Mouse (Mus musculus): ENCODE data around the gene Fam167b. TPM values are rescaled to one million over a fixed set of nuclear protein-coding genes. Genes with fewer than 3 reads are reported as not detected.

The Fam167b gene
- polyA plus RNA-seq, 1 experiment = 4.0 TPM

DNA sequence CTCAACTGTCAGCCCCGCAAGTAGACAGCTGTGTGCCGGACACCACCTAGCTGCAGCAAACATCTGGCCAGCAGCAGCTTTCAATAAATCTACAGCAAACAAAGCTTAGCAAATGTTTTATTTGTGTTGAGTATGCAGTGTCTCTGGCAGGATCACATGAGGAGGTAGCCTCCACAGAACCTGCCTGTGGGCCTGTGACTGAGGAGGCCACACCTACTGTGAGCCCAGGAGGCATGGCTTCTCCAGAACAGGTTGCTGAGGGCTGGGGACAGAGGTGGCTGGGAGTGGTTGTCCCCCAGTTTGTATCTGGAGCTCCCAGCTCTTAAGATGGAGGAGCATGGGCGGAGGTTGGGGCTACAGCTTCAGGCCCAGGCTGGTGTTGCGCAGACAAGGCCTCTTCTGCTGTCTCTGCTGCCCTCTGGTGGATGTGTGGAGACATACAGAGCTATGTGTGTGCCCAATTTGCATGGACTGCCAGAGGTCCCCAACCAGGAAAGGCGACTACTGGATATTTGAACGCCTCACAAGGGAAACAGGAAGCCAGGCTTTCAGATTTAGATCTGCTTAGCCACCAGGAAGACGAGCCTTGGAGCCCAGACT, 30.2 kb upstream of the Fam167b start:
- DNase-seq (ENCODE audit: low spot score) = no peak

GRCm38 (mm10) chr4:129600233-129601158, 22.1 kb upstream of the Fam167b start, which contains the start of the genes Eif3i and Tmem234:
Gene Eif3i (minus strand): TSS chr4:129600648.
Gene Tmem234 (plus strand): TSS chr4:129600668.
- DNase-seq (ENCODE audit: low spot score) = peak; percentile 72

DNA sequence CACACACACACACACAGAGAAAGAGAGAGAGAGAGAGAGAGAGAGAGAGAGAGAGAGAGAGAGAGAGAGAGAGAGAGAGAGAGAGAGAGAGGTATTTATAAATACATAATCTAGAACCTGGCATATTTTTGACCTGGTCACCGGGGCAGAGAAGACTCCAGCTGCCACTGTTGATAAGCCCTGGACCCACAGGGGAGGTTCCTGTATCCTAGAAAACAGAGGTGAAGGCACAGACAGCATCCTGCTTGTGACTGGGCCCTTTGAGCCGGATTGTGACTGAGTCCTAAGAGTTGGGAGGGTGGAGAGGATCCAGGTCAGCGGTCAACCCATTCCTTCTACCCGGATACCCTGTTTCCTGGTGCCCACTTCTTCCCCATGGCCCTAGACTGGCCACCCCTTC, 10.5 kb upstream of the Fam167b start:
- DNase-seq (ENCODE audit: low spot score) = no peak

- no peak for DNase-seq (ENCODE audit: low spot score)
These were observed 8.6 kb upstream of the Fam167b start for GRCm38 (mm10) chr4:129586943-129587342.

GRCm38 (mm10) chr4:129585773-129586172, 7.4 kb upstream of the Fam167b start:
- no peak for DNase-seq (ENCODE audit: low spot score)

DNA sequence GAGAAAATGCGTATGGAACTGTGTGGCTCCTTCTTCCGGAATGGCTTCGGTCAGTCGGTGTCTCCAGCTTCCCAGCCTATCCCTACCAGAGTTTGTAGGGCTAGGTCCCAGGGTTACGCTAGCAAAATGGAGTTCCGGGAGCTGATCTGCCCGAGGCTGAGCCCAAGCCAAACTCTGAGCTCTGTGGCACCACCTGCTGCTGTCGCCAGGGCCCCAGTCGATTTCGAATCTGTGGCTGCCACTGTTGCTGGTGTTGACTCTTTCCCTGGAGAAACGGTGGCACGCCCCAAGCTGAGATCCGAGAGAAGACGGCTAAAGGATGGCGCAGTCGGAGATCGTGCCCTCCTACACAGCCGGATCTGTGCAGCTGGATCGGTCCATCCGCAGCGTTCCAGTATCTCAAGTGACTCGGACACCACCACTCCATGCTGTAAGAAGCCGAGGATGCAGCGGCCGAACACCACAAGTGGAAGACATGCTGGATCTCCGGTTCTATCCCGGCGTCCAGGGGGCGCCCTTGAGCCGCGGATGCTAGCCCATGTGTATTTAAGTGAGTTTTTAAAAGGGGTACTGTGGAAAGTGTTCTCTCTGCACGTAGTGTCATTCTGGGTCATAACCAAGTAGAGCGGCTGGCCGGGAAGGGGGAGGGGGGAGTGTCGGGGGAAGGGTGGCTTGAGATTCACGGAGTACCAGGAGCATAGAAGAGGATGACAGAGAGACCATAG, 6.7 kb upstream of the Fam167b start:
- peak; percentile 78 for DNase-seq (ENCODE audit: low spot score)

DNA sequence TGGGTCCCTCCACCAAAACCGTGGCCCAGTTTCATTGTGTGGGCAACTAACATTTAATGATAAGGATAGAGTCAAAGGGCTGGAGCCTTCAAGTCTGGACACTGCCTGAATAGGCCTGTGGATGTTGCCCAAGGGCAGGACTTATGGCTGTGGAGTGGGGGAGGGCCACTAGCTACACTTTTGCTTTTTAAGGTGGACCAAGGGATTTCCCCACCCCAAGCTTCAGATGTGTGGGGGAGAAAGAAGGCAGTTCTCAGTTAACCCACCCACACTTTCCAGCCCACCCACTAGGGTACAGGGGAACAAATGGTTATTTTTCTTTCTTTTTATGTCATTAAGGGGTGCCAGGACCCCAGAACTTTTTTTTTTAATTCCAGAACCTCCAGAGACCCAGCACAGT, 6.0 kb upstream of the Fam167b start:
- DNase-seq (ENCODE audit: low spot score) = no peak

GRCm38 (mm10) chr4:129582251-129582650, 3.9 kb upstream of the Fam167b start:
- DNase-seq (ENCODE audit: low spot score) = no peak

DNA sequence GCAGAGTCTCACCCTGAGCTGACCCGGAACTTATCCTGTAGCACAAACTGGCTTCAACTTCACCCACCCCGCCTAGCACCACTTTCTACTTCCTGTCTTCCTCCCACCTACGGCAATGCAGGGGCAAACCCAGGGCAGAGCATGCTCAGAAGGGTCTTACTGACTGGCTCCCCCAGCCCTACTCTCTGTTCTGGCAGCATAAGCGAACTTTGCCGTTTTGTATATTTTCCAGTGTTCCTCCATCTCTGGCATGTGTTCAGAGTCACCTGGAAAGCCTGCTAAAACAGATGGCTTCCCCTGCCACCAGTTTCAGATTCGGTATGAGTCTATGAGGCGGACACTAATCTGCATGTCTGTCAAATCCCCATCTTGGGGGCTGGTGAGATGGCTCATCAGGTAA, 2.0 kb upstream of the Fam167b start:
- no peak for DNase-seq (ENCODE audit: low spot score)

DNA sequence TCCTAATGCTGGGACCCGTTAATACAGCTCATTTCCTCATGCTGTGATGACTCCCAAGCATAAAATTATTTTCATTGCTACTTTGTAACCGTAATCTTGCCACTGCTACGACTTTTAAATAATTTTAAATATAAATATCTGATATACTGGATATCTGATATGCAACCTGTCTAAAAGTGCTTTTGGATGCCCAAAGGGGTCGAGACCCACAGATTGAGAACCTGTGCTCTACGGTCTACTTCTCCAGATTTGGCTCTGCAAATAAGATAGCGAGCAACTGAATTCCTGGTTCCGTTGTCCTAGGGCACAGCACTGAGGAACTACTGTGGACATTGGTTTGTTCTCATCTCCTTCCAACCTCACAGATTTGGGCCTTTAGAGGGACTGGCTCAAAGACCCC, 661 bp downstream of the Fam167b start:
- no peak for DNase-seq (ENCODE audit: low spot score)

GRCm38 (mm10) chr4:129576863-129577491, 1.4 kb downstream of the Fam167b start:
- peak; percentile 44 for DNase-seq (ENCODE audit: low spot score)

GRCm38 (mm10) chr4:129575171-129575844, 3.0 kb downstream of the Fam167b start:
- DNase-seq (ENCODE audit: low spot score) = no peak

DNA sequence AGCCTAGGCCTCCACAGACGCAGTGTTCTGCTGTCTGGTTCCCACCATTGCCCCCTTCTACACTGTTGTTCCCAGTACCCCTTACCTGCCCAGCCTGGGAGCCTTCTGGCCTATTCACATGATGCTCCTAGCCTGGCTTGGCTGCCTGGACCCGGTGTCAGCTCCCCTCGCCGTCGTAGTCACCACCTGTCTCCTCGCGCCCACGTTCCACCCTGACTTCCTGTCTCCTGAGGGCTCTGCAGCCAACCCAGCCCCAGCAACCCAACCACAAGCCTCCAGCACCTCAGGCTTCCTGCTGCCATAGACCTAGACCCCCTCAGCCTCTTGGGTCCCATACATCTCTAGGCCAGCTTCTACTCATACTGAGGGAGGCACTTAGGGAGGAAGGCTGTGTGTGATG, 4.9 kb downstream of the Fam167b start, which contains the start of gene Lck:
Gene Lck (minus strand): TSS at position 212 of the 400 bp plus-strand sequence.
- DNase-seq (ENCODE audit: low spot score) = no peak

GRCm38 (mm10) chr4:129573093-129573370, 5.3 kb downstream of the Fam167b start:
- DNase-seq (ENCODE audit: low spot score) = no peak

DNA sequence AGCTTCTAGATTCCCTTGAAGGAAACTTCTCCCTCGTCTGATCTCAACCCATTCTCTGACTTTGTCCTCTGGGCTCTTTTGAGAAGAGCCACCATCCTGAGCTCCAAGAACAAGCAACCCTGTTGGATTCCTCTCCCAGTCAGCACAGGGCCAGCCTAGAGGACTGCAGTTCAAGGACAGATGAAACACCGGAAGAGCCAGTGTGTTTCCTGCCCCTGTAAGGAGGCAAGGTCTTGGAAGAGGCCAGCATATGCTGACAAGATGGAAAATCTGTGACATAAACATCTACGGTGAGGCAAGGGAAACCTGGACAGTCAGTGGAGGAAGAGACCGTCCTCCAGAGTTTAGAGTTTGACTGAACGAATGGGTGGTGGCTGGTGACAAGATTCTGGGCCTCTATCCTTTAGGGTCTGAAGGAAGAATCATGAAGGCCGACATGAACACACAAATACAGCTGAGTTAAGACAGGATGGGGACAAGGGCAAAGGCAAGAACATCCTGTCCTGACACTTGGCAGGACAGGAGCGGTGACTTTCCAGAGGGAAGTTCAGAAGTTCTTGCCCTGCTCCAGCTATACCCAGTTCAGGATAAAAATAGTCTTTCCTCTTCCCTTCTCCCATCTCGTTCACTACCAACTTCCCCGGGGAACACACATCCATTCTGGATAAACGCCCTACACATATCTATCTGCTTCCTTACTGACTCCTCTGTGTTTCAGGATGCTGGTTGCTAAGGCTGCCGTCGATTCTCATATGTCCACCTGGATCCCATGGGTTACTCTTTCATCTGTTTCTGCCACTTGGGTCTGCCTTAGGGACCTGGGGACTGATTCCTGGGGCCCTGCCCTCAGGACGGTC, 5.9 kb downstream of the Fam167b start:
- DNase-seq (ENCODE audit: low spot score) = no peak

DNA sequence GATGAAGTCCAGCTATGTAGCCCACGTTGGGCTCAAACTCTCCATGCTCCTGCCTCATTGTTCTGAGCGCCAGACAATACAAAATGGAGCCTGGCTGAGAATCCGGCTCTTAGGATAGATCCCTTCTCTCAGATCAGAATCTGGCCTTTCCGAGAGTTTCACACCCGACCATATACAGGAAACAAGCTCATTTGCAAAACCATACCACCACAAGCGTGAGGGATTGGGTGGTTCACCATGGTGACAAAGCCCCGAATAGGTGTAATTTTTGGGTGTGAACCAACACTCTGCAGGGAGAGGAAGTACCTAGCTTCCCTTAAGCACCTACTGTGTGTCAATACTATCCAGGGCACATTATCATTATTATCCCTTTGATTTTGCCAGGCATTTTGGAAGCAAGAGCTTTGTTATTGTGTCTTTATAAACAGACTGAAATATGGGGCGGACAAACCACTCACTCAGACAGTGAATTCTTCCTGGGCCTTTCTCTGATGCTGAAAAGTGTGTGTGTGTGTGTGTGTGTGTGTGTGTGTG, 6.7 kb downstream of the Fam167b start:
- no peak for DNase-seq (ENCODE audit: low spot score)

- no peak for DNase-seq (ENCODE audit: low spot score)
These were observed 8.3 kb downstream of the Fam167b start for GRCm38 (mm10) chr4:129570028-129570427.

GRCm38 (mm10) chr4:129568366-129568765, 10.0 kb downstream of the Fam167b start:
- no peak for DNase-seq (ENCODE audit: low spot score)

DNA sequence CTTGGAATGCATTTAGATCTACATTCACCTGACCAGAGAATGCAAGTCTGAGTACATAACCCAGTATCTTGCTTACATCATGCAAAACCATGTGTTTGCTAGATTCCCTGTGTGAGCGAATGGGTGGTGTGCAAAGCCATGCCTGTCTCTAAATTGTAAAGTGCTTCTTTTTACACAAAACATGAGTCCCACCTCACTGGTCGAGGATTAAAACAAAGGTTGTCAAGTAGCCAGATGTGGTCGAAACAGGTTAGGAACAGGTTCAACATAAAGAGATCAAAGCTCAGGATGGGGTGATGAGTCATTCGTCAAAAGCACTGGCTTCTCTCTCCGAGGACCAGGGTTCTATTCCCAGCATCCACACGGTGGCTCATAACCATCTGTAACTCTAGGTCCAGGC, 13.2 kb downstream of the Fam167b start:
- DNase-seq (ENCODE audit: low spot score) = no peak

DNA sequence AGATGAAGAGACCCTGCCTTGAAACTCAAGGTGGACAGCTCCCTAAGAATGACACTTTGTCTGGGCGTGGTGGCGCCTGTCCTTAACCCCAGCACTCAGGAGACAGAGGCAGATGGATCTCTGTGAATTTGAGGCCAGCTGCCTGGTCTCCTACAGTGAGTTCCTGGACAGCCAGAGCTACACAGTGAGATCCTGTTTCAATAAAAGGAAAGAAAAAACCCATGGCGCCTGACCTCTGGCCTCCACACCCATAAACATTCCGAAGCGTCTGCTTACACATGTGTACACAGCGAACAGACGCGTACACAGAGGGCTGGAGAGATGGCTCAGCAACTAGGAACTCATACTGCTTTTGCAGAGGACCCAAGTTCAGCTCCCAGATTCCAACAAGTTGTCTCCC, 14.6 kb downstream of the Fam167b start:
- DNase-seq (ENCODE audit: low spot score) = no peak
